Mouse (Mus musculus): ENCODE data around the gene Hexim1. TPM values are rescaled to one million over a fixed set of nuclear protein-coding genes. Genes with fewer than 3 reads are reported as not detected.

Hexim1 gene
- total RNA-seq (2012; rRNA removed) = 20.0 and 29.1 TPM in 2 replicates

DNA sequence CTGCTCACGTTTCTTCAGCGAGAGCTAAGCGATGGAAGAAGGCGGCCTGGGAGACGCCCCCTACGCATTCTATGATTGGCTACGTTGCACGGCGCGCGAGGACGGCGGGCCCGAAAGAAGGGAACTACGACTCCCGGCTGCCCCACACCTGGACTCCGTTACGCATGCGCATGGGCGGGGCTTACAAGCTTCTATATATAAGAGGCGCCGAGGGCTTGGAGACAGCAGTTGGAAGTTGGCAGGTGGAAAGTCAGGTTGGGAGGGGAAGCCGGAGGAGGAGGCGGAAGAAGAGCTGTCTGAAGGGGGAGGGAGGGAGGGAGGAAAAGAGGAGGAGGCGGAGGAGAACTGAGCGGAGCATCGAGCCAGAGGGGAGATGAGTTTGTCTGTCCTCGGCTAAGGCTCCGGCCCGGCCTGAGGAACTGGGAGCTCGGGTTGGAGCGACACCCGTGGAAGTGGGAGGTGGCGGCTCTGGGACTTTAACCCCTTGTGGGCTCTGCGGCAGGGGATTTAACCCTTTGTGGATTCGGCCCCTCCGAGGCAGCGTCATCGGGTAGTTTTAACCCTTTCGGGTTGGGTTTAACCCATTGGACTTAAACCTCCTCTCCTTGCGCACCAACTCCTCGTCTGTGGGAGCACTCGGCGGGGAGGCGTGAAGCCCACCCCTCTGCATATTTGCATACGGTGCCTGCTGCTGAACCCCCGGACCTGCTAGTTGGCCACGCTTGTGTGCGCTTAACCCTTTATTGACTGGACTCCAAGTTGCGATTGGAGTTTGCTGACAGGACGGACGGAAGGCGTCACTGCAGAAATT, at the start of gene Hexim1:
Hexim1 (plus strand) TSS at position 224 of the 811 bp plus-strand sequence.
- Histone ChIP-seq H3K4me3 (ENCODE audit: insufficient read depth in 1 of 2, low read depth in 1 of 2, low read length in 2 of 2, poor library complexity in 1 of 2, severe bottlenecking in 1 of 2) (peak within 1 kb of the TSS; percentile 73 to 96), H3K9ac (ENCODE audit: insufficient read depth, low read depth, low read length, poor library complexity, severe bottlenecking) (peak within 1 kb of the TSS; percentile 100), H3K27ac (ENCODE audit: insufficient read depth, low read depth, low read length, poor library complexity, severe bottlenecking) (peak within 1 kb of the TSS; percentile 95), H3K9me3 (ENCODE audit: control insufficient read depth, insufficient read depth, low read depth, low read length) (no peaks in the 10 kb centered on the region), H3K36me3 (ENCODE audit: control insufficient read depth, insufficient read depth, low read length, poor library complexity, severe bottlenecking) (peaks cover 4% of the 10 kb centered on the region), H3K4me1 (ENCODE audit: control insufficient read depth in 2 of 2, insufficient read depth in 2 of 2, low read length in 2 of 2, poor library complexity in 1 of 2) (peaks cover 2 to 4% of the 10 kb centered on the region in 2 experiments; a peak in 2 of 4 replicates)
- in situ Hi-C loops (cut with MboI; ENCODE audit: low sequenced_read_pairs in 2 of 2, unreplicated experiment in 2 of 2) = no loop called here
- TF ChIP-seq CHD2 (IDR thresholded peaks at IDR 0.05; ENCODE audit: low read depth, low read length) (no peak), HCFC1 (IDR thresholded peaks at IDR 0.05; ENCODE audit: borderline replicate concordance, insufficient read depth, low read length) (peak; percentile 95)
- peak; percentile 100 for DNase-seq (ENCODE audit: low read depth, low spot score)

DNA sequence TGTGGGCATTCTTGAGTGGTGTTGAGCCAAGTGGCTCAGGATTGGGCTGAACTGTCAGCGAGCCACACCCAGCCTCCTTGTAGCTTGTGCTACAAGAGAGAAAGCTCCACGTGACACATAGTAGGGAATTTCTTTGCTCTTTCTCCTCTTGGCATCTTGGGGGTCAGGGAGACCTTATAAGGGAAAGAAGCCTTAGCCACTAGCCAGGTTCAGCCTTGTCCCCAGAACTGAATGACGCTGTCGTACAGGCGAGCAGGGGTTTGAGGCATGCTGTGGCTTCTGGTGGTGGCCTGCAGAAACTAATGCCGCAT, 49.0 kb upstream of the Hexim1 start:
- Histone ChIP-seq H3K9ac (ENCODE audit: insufficient read depth, low read depth, low read length, poor library complexity, severe bottlenecking) (no peak overlapping the region), H3K4me3 (ENCODE audit: insufficient read depth in 1 of 2, low read depth in 1 of 2, low read length in 2 of 2, poor library complexity in 1 of 2, severe bottlenecking in 1 of 2) (no peak overlapping the region), H3K36me3 (ENCODE audit: control insufficient read depth, insufficient read depth, low read length, poor library complexity, severe bottlenecking) (peaks cover 63% of the 10 kb centered on the region), H3K27ac (ENCODE audit: insufficient read depth, low read depth, low read length, poor library complexity, severe bottlenecking) (no peak overlapping the region), H3K4me1 (ENCODE audit: control insufficient read depth in 2 of 2, insufficient read depth in 2 of 2, low read length in 2 of 2, poor library complexity in 1 of 2) (peaks cover 3 to 6% of the 10 kb centered on the region in 2 experiments; a peak in 2 of 4 replicates), H3K9me3 (ENCODE audit: control insufficient read depth, insufficient read depth, low read depth, low read length) (no peaks in the 10 kb centered on the region)
- TF ChIP-seq ZC3H11A (IDR thresholded peaks at IDR 0.05; ENCODE audit: borderline replicate concordance, low read depth, low read length) = no peak
- in situ Hi-C loops (cut with MboI; ENCODE audit: low sequenced_read_pairs in 2 of 2, unreplicated experiment in 2 of 2) = no loop called here
- no peak for DNase-seq (ENCODE audit: low read depth, low spot score)

DNA sequence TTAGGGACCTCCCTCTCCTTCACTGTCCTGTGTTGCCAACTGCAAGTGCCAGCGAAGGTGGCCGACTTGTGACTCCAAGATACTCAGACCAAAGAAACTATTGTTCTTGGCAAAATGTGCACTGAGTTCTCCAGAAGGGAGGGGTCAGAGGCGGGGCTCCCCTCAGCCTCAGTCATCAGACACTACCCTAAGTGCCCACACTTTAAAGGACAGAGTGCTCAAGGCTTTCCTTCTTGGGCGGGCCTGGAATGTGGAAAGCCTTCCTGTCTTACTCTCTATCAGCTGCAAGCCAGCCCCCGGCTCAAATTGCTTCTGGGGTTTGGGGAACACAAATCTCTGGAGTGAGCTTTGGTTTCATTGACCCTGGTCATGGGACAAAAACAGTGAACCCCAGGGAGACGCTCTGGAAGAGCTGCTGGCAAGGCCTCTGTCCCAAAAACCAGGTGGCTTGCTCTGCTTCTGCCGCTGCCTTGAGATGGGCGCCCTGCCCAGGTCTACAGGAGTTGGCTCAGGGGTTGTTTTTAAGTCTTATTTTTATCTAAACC, 48.5 kb upstream of the Hexim1 start:
- Histone ChIP-seq H3K36me3 (ENCODE audit: control insufficient read depth, insufficient read depth, low read length, poor library complexity, severe bottlenecking) (peaks cover 63% of the 10 kb centered on the region), H3K9ac (ENCODE audit: insufficient read depth, low read depth, low read length, poor library complexity, severe bottlenecking) (no peak overlapping the region)

DNA sequence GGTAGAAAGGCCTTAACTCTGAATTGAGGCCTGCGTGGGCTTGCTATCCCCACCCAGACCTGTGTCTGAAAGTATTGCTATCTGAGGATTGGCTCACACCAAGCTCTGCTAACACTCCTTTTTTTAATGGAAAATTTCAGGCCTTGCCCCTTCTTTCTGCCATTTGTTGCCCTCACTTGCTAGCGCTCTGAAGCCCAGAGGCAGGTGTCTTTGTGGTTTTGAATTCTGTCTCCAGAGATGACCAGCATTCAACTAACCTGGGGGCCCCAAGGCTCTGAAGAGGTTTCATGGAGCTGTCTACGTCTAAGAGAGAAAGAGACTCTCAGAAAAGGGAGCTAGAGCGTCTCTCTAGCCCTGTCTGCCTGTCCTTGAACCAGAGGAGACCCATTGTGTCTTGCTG, 47.8 kb upstream of the Hexim1 start:
- peaks cover 3 to 6% of the 10 kb centered on the region in 2 experiments; a peak in 2 of 4 replicates for H3K4me1 ChIP-seq (ENCODE audit: control insufficient read depth in 2 of 2, insufficient read depth in 2 of 2, low read length in 2 of 2, poor library complexity in 1 of 2)
- no peak overlapping the region for H3K27ac ChIP-seq (ENCODE audit: insufficient read depth, low read depth, low read length, poor library complexity, severe bottlenecking)
- H3K36me3 ChIP-seq (ENCODE audit: control insufficient read depth, insufficient read depth, low read length, poor library complexity, severe bottlenecking) = peaks cover 62% of the 10 kb centered on the region
- no peak overlapping the region for H3K4me3 ChIP-seq (ENCODE audit: insufficient read depth in 1 of 2, low read depth in 1 of 2, low read length in 2 of 2, poor library complexity in 1 of 2, severe bottlenecking in 1 of 2)
- H3K9ac ChIP-seq (ENCODE audit: insufficient read depth, low read depth, low read length, poor library complexity, severe bottlenecking) = no peak overlapping the region
- TF ChIP-seq CHD2 (IDR thresholded peaks at IDR 0.05; ENCODE audit: low read depth, low read length) (no peak), HCFC1 (IDR thresholded peaks at IDR 0.05; ENCODE audit: borderline replicate concordance, insufficient read depth, low read length) (no peak), ZNF384 (IDR thresholded peaks at IDR 0.05; ENCODE audit: low read depth, low read length) (no peak), ZC3H11A (IDR thresholded peaks at IDR 0.05; ENCODE audit: borderline replicate concordance, low read depth, low read length) (no peak), MAFK (IDR thresholded peaks at IDR 0.05; ENCODE audit: insufficient read depth, low read depth, low read length) (no peak)
- in situ Hi-C loops (cut with MboI; ENCODE audit: low sequenced_read_pairs in 2 of 2, unreplicated experiment in 2 of 2) = no loop called here
- no peaks in the 10 kb centered on the region for H3K9me3 ChIP-seq (ENCODE audit: control insufficient read depth, insufficient read depth, low read depth, low read length)
- DNase-seq (ENCODE audit: low read depth, low spot score) = no peak

More for the DNA sequence above, 48.5 kb upstream of the Hexim1 start:
- in situ Hi-C loops (cut with MboI; ENCODE audit: low sequenced_read_pairs in 2 of 2, unreplicated experiment in 2 of 2) = no loop called here
- peak; percentile 28 for DNase-seq (ENCODE audit: low read depth, low spot score)
- H3K4me1 ChIP-seq (ENCODE audit: control insufficient read depth in 2 of 2, insufficient read depth in 2 of 2, low read length in 2 of 2, poor library complexity in 1 of 2) = peaks cover 3 to 6% of the 10 kb centered on the region in 2 experiments; a peak in 2 of 4 replicates
- no peak overlapping the region for H3K4me3 ChIP-seq (ENCODE audit: insufficient read depth in 1 of 2, low read depth in 1 of 2, low read length in 2 of 2, poor library complexity in 1 of 2, severe bottlenecking in 1 of 2)
- H3K27ac ChIP-seq (ENCODE audit: insufficient read depth, low read depth, low read length, poor library complexity, severe bottlenecking) = no peak overlapping the region
- no peak for TF ChIP-seq ZNF384 (IDR thresholded peaks at IDR 0.05; ENCODE audit: low read depth, low read length)
- no peak for TF ChIP-seq CHD2 (IDR thresholded peaks at IDR 0.05; ENCODE audit: low read depth, low read length)
- no peak for TF ChIP-seq HCFC1 (IDR thresholded peaks at IDR 0.05; ENCODE audit: borderline replicate concordance, insufficient read depth, low read length)
- TF ChIP-seq ZC3H11A (IDR thresholded peaks at IDR 0.05; ENCODE audit: borderline replicate concordance, low read depth, low read length) = no peak
- TF ChIP-seq MAFK (IDR thresholded peaks at IDR 0.05; ENCODE audit: insufficient read depth, low read depth, low read length) = no peak
- no peaks in the 10 kb centered on the region for H3K9me3 ChIP-seq (ENCODE audit: control insufficient read depth, insufficient read depth, low read depth, low read length)
